8 mouse cellular contexts compared by ENCODE assay signal in genomic region chr2:65441566-65441965, GRCm38 (mm10).
DNase-seq lines count a peak whose midpoint lies in the region; ATAC-seq lines count a peak whose summit lies in the region.

No protein-coding gene starts in this region.

- no peaks in the 10 kb centered on the region for H3K36me3 ChIP-seq in heart, embryonic 12.5 days
- H3K36me3 ChIP-seq in forebrain, embryonic 13.5 days (ENCODE audit: poor library complexity, severe bottlenecking) = no peaks in the 10 kb centered on the region

- peak; percentile 96 for DNase-seq in heart, adult 11 months
- DNase-seq in testis, postnatal 14 days (ENCODE audit: low spot score) = peak; percentile 65
- DNase-seq in testis, postnatal 10 days (ENCODE audit: low spot score) = no peak
- DNase-seq in kidney, postnatal 25 days = peak; percentile 28 to 47
- no peak for DNase-seq in urinary bladder, adult 18-20 months (ENCODE audit: low spot score in 2 of 2)
- no peak for DNase-seq in spleen, adult 12 weeks (ENCODE audit: low spot score)

- H3K4me3 ChIP-seq in heart, embryonic 12.5 days = no peak overlapping the region
- H3K4me3 ChIP-seq in forebrain, embryonic 13.5 days = no peak overlapping the region

- H3K4me1 ChIP-seq in heart, embryonic 12.5 days (replicated peaks) = peaks cover 7% of the 10 kb centered on the region
- H3K4me1 ChIP-seq in forebrain, embryonic 13.5 days = no peaks in the 10 kb centered on the region

- ATAC-seq in heart, embryonic 12.5 days (ENCODE audit: insufficient number of reproducible peaks, low FRiP score) = no peak
- ATAC-seq in forebrain, embryonic 13.5 days = no peak

- H3K4me2 ChIP-seq in heart, embryonic 12.5 days = no peak overlapping the region
- H3K4me2 ChIP-seq in forebrain, embryonic 13.5 days = no peak overlapping the region

- H3K9me3 ChIP-seq in heart, embryonic 12.5 days (replicated peaks) = no peaks in the 10 kb centered on the region
- no peaks in the 10 kb centered on the region for H3K9me3 ChIP-seq in forebrain, embryonic 13.5 days (replicated peaks)

- no peaks in the 10 kb centered on the region for H3K27me3 ChIP-seq in heart, embryonic 12.5 days (replicated peaks)
- H3K27me3 ChIP-seq in forebrain, embryonic 13.5 days = no peaks in the 10 kb centered on the region

- 11% methylated on average over 5 of the region's 5 CpGs for WGBS in heart, embryonic 12.5 days
- whole genome bisulfite sequencing in forebrain, embryonic 13.5 days = 63% methylated on average over 5 of the region's 5 CpGs

- H3K27ac ChIP-seq in heart, embryonic 12.5 days (ENCODE audit: poor library complexity, severe bottlenecking) = no peak overlapping the region
- no peak overlapping the region for H3K27ac ChIP-seq in forebrain, embryonic 13.5 days

- no peak overlapping the region for H3K9ac ChIP-seq in heart, embryonic 12.5 days
- H3K9ac ChIP-seq in forebrain, embryonic 13.5 days = no peak overlapping the region

Comparison
In these comparisons a context has a peak if more than half of its experiments do, and no peak if none do; other contexts are left out.
1. DNase-seq: peak in heart, adult 11 months (single experiment), testis, postnatal 14 days (single experiment) and kidney, postnatal 25 days (2 of 2); none in testis, postnatal 10 days (single experiment), urinary bladder, adult 18-20 months (0 of 2) and spleen, adult 12 weeks (single experiment).